Mouse (Mus musculus) forelimb bud, embryonic 11.5 days (tissue): ENCODE data around the gene Arhgap40.

Experiments used
- DNase-seq: peaks from one replicate; pipeline ENCODE4 v3.0.0-alpha.2; 2012; ENCODE audit warnings: low read depth, low spot score

The Arhgap40 gene

GRCm38 (mm10) chr2:158512528-158512927 lies at the start of gene Arhgap40:
Gene Arhgap40 (plus strand): TSS chr2:158512796.
- DNase-seq, result no peak

- DNase-seq, result no peak
Measured at GRCm38 (mm10) chr2:158474159-158474558, 38.4 kb upstream of the Arhgap40 start.

GRCm38 (mm10) chr2:158477640-158478039 lies 35.0 kb upstream of the Arhgap40 start:
- DNase-seq, result no peak

- no peak for DNase-seq
Measured at GRCm38 (mm10) chr2:158498457-158498856, 14.1 kb upstream of the Arhgap40 start.

- no peak for DNase-seq
Measured at GRCm38 (mm10) chr2:158501836-158502812, 10.5 kb upstream of the Arhgap40 start, which contains the start of gene Adig. Gene Adig (plus strand): TSS chr2:158502612.

GRCm38 (mm10) chr2:158503226-158503625 lies 9.4 kb upstream of the Arhgap40 start:
- DNase-seq, result no peak

GRCm38 (mm10) chr2:158503671-158504070 lies 8.9 kb upstream of the Arhgap40 start:
- peak; percentile 11 for DNase-seq

GRCm38 (mm10) chr2:158506475-158506874 lies 6.1 kb upstream of the Arhgap40 start:
- DNase-seq, result no peak

GRCm38 (mm10) chr2:158507046-158507445 lies 5.5 kb upstream of the Arhgap40 start:
- no peak for DNase-seq

GRCm38 (mm10) chr2:158510665-158511064 lies 1.9 kb upstream of the Arhgap40 start:
- no peak for DNase-seq

- no peak for DNase-seq
Measured at GRCm38 (mm10) chr2:158513821-158514336, 1.3 kb downstream of the Arhgap40 start.

- no peak for DNase-seq
Measured at GRCm38 (mm10) chr2:158518583-158518982, 6.0 kb downstream of the Arhgap40 start.

- no peak for DNase-seq
Measured at GRCm38 (mm10) chr2:158519071-158519470, 6.5 kb downstream of the Arhgap40 start.

- no peak for DNase-seq
Measured at GRCm38 (mm10) chr2:158519800-158520199, 7.2 kb downstream of the Arhgap40 start.

- no peak for DNase-seq
Measured at GRCm38 (mm10) chr2:158523060-158523459, 10.5 kb downstream of the Arhgap40 start.

GRCm38 (mm10) chr2:158524129-158524860 lies 11.7 kb downstream of the Arhgap40 start:
- no peak for DNase-seq

GRCm38 (mm10) chr2:158534090-158534489 lies 21.5 kb downstream of the Arhgap40 start:
- DNase-seq, result peak; percentile 53

- DNase-seq, result no peak
Measured at GRCm38 (mm10) chr2:158534559-158534958, 22.0 kb downstream of the Arhgap40 start.

- DNase-seq, result peak; percentile 10
Measured at GRCm38 (mm10) chr2:158539433-158540305, 27.1 kb downstream of the Arhgap40 start.

GRCm38 (mm10) chr2:158541286-158541685 lies 28.7 kb downstream of the Arhgap40 start:
- DNase-seq, result no peak

- DNase-seq, result no peak
Measured at GRCm38 (mm10) chr2:158545266-158545665, 32.7 kb downstream of the Arhgap40 start.
